18 mouse cellular contexts compared by ENCODE assay signal in genomic region chr7:72961321-72961720, GRCm38 (mm10).
"Had no signal": no experiment of that assay in that cellular context is flagged by ENCODE, and none has a peak within 500 bp of the region (broad histone marks: within the 10 kb centered on the region; RNA-seq: fewer than 3 reads in every experiment).

No protein-coding gene starts in this region.

- H3K27me3 ChIP-seq: lung, embryonic 15.5 days; megakaryocyte, embryonic 14.5 days; midbrain, embryonic 13.5 days; midbrain, embryonic 15.5 days; neural tube, embryonic 12.5 days; stomach, embryonic 15.5 days had no signal

- H3K4me2 ChIP-seq: lung, embryonic 15.5 days; midbrain, embryonic 11.5 days; midbrain, embryonic 13.5 days; midbrain, embryonic 15.5 days; neural tube, embryonic 12.5 days; stomach, embryonic 15.5 days had no signal

- H3K9me3 ChIP-seq: lung, embryonic 15.5 days; midbrain, embryonic 13.5 days; midbrain, embryonic 15.5 days; neural tube, embryonic 12.5 days; stomach, embryonic 15.5 days had no signal

- H3K36me3 ChIP-seq: lung, embryonic 15.5 days; midbrain, embryonic 13.5 days; midbrain, embryonic 15.5 days; neural tube, embryonic 12.5 days; stomach, embryonic 15.5 days had no signal

- ATAC-seq: liver, postnatal 0 days; lung, postnatal 0 days had no signal

- DNase-seq: liver, postnatal 0 days; lung, adult 2 months; lung, postnatal 14 days; lung, postnatal 36 days; right cerebral cortex, postnatal 14 days; thymus, adult 2 months; thymus, postnatal 25 days; thymus, postnatal 4 days had no signal

- H3K4me3 ChIP-seq: lung, embryonic 15.5 days; megakaryocyte, embryonic 14.5 days; midbrain, embryonic 13.5 days; midbrain, embryonic 15.5 days; neural tube, embryonic 12.5 days; stomach, embryonic 15.5 days had no signal

- H3K4me1 ChIP-seq: lung, embryonic 15.5 days; megakaryocyte, embryonic 14.5 days; stomach, embryonic 15.5 days had no signal

- H3K27ac ChIP-seq: lung, embryonic 15.5 days; macrophage; midbrain, embryonic 15.5 days; neural tube, embryonic 12.5 days; stomach, embryonic 15.5 days; stomach, postnatal 0 days had no signal

- H3K9ac ChIP-seq: liver, postnatal 0 days; lung, embryonic 15.5 days; midbrain, embryonic 13.5 days; midbrain, embryonic 15.5 days; neural tube, embryonic 12.5 days; stomach, embryonic 15.5 days had no signal
